Mouse (Mus musculus) layer of hippocampus, adult 9-11 months (tissue): ENCODE results near the gene Msantd4.
"Not testable (repeated sequence)": the region's sequence is repeated elsewhere in the genome, so short reads cannot be mapped to it uniquely, and the experiment has no call there.

ENCODE experiments used
- DNase-seq: peaks from one replicate; pipeline ENCODE4 v3.0.0; 2022

Gene Msantd4

DNA sequence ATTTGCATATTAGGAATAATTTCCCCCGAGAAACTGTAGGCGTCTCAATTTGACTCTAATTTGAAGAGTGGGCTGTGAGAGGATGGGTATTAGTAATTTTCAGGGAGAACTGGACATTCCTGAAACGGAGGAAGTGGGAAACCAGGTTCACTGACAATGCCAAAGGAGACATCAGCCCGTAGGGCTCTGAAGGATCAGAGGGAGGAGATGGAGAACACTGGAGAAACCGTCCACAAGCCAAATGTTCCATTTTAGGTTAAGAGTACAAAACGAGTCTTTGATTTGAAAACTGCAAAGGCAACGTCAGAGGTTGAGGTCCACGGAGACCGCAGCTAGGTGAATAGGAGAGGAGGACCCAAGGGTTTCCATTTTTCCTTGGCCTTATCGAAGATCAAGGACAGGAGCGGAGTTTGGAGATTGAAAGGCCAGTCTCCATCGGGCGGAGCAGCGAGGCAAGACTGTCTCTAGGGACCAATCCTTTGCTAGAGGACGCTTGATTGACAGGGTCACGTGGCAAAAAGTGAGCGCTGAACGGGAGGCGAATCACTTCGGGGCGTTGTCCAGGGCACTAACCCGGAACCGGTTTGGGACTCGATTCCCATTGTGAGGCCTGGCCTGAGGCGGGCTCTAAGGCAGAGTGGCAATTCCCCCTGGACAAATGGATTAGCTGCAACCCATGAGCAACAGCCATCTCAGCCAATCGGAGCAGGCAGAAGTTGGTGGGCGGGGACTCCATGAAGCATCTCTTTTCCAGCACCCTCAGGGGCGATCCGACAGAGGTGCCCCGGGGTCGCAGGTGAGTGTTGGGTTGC, at the start of gene Msantd4:
TSS of gene Msantd4 (plus strand) at position 735 of the 812 bp plus-strand sequence.
- peak; percentile 100 for DNase-seq

DNA sequence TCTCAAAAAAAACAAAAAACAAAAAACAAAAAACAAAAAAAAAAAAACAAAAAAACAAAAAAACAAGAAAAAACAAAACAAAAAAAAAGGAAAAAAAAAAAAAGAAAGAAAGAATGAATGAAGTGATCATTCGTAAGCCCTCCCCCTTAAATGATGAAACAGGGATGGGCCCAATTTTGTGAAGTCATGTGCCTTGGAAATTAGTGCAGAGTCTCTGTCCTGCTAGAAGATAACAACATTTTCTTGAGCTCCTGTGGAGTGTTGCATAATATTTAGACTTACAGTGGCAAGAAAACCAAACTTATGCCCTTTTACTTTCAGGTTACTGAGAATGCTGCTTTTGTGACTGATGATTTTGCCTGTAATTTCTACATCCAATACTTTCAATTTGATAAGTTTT, 23.2 kb upstream of the Msantd4 start:
- no peak for DNase-seq

DNA sequence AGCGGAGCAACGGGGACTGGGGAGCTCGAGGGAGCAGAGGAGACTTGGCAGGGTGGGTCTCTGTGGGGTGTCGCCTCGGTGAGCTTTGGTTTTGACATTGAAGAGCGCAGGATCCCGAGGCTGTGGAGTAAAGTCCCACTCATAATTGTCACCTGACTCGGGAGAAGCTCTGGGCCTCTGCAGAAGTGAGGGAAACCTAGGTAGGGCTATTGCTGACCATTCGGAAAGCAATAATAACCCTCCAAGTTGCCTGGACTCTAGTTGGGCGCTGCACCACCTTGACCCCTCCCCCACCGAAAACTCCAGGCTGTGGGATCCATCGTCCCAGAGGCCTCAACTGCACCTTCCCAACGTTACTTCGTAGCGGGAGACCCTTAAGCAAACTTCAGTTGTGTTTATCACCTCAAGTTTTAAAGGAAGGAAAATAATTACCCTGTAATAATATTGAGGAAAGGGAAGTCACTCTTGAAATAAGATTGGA, 318 bp downstream of the Msantd4 start:
- DNase-seq = no peak

DNA sequence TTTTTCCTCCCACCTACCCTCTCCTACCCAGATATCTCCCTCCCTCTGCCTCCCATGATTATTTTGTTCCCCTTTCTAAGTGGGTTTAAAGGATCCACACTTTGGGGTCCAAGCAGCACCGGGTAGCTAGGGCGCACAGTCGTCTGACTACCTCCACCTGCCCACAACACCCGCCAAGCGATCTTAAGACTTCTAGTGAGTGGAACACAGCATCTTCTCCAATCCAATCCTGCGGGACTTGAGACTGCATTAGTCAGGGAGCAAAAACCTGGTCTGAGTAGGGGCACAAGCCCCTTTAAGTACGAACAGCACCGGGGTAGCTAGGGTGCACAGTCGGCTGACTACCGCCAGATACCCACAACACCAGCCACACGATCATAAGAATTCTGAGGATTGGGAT, 24.4 kb downstream of the Msantd4 start:
- not testable (repeated sequence) for DNase-seq
